Mouse (Mus musculus) G1E (cell line): ENCODE measurements around the gene Raver2.

Source experiments
- CTCF ChIP-seq: IDR thresholded peaks from 2 replicates; pipeline ENCODE4 v1.5.1; 2012; ENCODE audit warnings: low read depth, low read length, inconsistent platforms, mixed read lengths
- GATA1 ChIP-seq: IDR thresholded peaks from 2 replicates; pipeline ENCODE4 v1.6.1; 2012; ENCODE audit warnings: borderline replicate concordance, low read length, inconsistent platforms, mixed read lengths

GRCm38 (mm10) chr4:101020596-101020995 lies 48.2 kb upstream of the Raver2 start, which contains the start of gene Gm10577:
- TF ChIP-seq CTCF (no peak), GATA1 (no peak)
